Mouse (Mus musculus): Measurements from ENCODE around the gene Gamt.

DNA sequence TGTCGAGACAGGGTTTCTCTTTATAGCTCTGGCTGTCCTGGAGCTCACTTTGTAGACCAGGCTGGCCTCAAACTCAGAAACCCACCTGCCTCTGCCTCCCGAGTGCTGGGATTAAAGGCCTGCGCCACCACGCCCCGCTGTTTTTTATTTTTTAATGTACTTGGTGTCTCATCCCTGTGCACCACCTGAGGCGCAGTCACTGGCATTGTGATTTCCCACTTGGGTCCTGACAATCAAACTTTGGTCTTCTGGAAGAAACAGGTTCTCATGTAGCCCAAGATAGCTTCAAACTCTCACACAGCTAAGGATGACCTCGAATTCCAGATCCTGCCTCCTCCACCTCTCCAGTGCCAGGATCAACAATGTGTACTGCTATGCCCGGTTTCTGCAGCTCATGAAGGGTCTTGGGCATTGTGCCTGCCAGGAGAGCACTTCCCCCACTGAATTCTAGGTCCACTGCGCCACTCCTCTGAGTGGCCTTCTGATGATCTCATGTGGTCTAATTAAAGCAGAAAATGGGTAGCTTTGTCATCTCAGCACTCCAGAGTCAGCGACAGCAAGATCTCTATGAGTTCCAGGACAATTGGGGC, 2.1 kb upstream of the Gamt start:
- no peak for TF ChIP-seq CTCF (IDR thresholded peaks at IDR 0.05; ENCODE audit: borderline replicate concordance, extremely low read depth, insufficient read depth, insufficient read length)
- TF ChIP-seq POLR2A (IDR thresholded peaks at IDR 0.05; ENCODE audit: borderline replicate concordance, extremely low read depth, insufficient read depth, insufficient read length, poor library complexity, severe bottlenecking), result no peak

Data from brain, embryonic 14.5 days (tissue).